Mouse (Mus musculus) retina, postnatal 7 days (tissue): ENCODE measurements at regions not wholly inside any gene's neighbourhood (a gene's known extent, or its start where the extent isn't known, plus 50 kb on each side); places are given as distances from the start of the nearest gene placed in this dataset.

ENCODE experiments used
- DNase-seq: peaks from one replicate; pipeline ENCODE4 v3.0.0-alpha.2; 2012; ENCODE audit warnings: low read depth, low spot score

DNA sequence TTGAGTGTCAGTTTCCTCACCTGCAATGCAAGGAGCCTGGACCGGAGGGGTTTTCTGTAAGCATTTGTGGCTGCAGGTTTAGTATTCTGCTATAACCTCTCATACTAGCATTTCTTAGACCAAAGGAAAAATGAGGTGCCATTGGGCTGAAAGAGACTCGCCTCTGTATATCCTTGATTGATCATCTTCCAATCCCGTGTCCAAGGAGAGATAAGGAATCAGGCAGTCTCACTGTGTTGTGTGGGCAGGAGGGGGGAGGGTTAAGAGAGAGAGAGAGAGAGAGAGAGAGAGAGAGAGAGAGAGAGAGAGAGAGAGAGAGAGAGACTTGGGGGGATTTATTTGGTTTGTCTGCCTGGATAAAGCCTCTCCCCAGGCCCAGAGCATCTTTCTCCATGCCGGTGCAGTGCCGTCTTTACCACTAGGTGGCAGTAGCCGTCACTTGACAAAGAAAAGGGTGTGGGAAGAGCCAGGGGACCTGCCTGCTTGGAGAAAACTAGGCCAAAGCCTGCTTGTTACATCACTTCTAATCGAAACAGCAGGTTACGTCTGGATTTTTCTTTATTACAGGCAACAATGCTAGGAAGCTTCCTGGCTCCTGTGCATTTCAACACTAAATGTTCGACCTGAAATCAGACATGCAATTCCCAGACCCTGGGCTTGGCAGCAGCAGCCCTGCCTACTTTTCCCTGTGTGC, 56.1 kb upstream of the Ces5a start:
- DNase-seq, result peak; percentile 79

GRCm38 (mm10) chr8:93592302-93592651, 56.6 kb upstream of the Ces5a start:
- DNase-seq, result no peak

DNA sequence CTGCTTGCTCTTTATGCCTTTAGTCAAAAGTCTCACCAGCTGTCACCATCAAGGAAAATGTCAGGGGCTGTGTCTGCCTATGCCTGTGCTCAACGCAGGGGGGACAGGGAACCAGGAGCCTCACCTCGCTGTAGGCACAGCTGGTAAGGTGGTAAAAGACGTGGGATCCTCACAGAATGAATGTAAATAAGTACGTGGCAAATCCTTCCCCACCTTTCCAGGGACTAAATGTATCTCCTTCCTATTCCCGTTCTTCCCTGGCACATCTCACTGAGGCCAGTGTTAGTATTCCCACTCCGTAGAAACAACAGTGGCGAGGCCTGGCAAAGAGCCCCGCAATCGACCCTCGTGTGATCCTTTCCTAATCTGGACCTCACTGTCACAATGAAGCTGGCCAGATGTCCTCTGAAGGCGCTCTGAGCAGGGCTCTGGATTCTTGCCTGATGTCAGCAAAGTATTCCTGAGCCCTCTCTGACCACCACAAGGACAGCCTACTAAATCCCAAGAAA, 63.0 kb upstream of the Ces5a start:
- no peak for DNase-seq

GRCm38 (mm10) chr8:93599306-93599705, 63.7 kb upstream of the Ces5a start:
- no peak for DNase-seq

DNA sequence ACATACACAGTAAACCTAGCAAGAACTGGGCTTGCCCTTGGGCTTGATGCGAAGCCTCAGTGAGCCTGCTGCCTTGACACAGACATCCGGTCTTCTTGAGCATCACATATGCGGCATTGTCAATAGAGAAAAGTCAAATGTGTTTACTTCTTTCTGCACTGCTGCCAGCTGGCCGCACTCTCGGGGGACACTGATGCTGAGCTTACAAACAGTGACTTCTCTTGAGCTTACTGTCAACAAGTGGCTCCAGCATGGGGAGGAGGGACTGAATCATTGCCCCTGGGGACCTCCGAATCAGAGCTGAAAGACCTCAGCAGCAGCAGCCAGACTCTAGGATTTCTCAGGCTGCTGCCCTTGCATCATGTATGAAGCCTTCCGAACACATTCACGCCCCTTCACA, 64.1 kb upstream of the Ces5a start:
- DNase-seq, result no peak

- DNase-seq, result peak; percentile 14
These were observed 91.3 kb upstream of the Ces5a start for GRCm38 (mm10) chr8:93626807-93627526.

DNA sequence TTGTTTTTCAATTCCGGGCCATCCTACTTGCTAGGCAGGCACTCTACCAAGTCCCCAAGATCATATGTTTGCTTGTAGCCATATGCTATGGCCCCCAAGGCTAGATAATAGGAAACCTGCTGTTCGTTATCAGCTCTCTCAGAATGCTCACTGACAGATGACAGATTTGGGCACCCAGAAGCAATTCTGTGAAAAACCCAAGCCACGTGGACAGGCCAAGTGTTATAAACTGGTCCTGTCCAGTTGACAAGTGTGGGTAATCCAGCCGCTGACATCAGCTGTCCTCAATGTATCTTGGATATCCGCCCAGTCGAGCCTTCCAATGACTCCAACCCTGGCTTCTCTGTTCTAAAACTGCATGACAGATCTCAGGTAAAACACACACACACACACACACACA, 92.0 kb upstream of the Ces5a start:
- DNase-seq, result no peak

GRCm38 (mm10) chr8:93632896-93633295, 97.3 kb upstream of the Ces5a start:
- no peak for DNase-seq

DNA sequence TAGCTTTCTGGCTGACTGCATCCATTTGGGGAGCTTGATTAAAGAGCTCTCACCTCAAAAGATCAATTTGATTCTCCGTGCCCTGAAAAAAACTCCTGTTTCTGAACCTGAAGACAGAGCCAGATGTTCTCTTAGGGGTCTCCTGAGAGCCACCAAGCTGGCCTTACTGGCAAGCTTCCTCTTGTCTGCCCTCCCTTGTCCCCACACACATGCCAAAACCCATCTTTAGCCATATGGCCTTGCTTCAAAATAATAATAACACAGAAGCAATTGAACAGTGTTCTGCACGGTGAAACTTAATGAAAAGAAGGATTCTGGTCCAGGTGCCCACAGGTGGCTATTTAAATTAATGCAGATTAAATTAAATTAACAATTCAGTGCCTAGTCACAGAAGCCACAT, 107.1 kb upstream of the Ces5a start:
- DNase-seq, result no peak

GRCm38 (mm10) chr8:93643471-93644215, 108.0 kb upstream of the Ces5a start:
- DNase-seq, result no peak

DNA sequence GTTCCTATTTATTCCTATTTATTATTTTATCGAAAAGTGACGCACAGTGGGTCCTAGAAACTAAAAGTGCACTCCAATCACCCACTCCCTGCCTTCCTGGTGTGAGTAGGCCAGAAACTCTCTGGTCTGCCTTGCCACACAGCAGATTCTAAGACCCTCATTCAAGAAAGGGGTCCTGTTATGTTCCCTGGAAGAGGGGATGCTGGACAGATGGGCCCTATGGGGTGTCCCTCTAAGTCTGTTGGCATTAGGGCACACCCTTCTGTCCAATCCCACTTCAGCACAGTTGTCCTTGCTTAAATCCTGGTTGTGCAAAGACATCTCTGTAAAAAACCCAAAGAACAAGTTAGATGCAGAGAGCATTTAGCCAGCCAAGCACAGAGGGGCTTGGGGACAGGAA, 117.8 kb upstream of the Ces5a start:
- DNase-seq, result no peak

- DNase-seq, result no peak
These were observed 118.5 kb upstream of the Ces5a start for GRCm38 (mm10) chr8:93653913-93654705.

GRCm38 (mm10) chr8:93655752-93656151, 120.1 kb upstream of the Ces5a start:
- no peak for DNase-seq

DNA sequence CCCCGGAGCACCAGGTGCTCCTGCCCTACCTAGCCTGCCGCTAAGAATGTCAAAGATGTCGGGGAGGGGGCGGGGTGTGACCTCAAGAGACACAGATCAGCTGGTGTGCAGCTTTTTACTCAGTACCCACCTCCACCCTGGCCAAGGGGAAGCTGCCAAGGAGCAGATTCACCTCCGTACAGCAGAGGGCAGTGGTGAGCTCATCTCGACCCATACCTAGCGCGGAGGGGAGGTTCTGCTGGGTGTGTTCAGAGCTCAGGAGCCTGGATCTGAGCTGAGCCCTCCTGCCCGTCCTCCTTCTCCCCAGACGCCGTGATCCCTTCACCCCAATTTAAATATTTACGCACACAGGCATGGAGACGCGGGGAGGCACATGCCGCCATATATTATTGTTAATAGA, 126.1 kb upstream of the Ces5a start:
- peak; percentile 67 for DNase-seq

DNA sequence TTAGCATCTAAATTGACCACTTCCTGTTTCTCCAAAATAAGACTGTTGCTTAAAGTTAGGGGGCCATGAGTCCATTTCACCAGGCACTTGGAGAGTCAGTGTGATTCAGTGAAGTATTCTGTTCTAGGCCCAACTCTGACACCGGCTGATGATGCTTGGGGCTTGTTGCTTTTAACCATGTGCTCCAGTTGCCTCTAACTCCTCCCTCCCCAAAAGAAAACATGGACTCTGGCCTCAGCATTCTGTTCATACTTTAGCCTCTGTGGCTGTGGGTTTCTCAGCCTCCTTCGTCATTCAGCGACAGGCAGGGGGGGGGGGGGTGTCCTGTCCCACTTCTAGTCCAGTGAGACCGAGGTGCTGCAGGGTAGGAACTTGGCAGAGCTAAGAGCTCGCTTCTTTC, 126.6 kb upstream of the Ces5a start:
- DNase-seq, result no peak

GRCm38 (mm10) chr8:93663851-93664250, 128.2 kb upstream of the Ces5a start:
- DNase-seq, result no peak

DNA sequence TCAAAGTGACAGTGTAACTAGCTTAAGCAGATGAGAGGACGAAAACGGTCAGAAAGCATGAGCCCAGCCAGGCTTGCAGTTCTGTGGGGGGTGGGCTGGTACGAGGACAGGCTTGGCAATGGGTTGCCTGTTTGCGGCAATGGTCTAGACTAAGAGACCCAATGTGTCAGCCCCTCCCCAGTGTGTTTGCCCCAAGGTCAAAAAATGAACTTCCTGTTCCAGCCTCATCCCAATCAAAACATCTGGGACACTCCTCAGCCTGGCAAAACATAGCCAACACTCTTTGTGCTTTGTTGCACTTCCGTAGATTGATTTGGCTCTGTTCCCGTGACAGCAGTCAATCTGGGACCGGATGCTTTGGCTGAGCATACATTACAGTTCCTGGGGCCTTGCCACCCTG, 132.7 kb upstream of the Ces5a start:
- DNase-seq, result no peak

- no peak for DNase-seq
These were observed 135.0 kb upstream of the Gnao1 start for GRCm38 (mm10) chr8:93674721-93675120.

DNA sequence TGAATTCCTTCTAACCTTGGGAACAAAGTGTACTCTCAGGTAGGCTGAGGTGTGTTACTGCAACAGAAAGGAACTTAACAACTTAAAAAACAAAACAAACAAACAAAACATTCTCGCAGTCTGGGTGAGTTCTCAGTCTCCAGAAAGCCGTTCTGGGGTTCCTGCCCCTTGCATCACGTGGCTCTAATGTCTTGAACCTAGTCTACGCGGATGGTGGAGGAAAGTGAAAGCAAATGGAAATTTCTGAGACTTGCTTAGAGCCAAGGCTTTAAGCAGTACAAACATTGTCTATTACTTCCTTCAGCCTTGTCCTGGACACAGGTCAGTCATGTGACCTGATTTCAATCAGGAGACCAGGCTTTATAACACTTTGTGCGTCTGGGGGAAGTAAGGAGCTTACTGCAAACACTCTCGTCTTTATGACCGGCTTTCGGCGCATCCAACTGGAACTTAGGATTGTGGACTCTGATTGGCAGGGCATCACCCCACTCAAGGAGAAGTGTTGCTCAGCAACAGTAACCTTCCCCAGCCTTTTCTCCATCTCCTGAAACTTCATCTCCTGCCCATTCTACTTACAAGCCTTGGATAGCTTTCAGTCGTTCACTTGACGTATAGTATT, 125.9 kb upstream of the Gnao1 start:
- no peak for DNase-seq

DNA sequence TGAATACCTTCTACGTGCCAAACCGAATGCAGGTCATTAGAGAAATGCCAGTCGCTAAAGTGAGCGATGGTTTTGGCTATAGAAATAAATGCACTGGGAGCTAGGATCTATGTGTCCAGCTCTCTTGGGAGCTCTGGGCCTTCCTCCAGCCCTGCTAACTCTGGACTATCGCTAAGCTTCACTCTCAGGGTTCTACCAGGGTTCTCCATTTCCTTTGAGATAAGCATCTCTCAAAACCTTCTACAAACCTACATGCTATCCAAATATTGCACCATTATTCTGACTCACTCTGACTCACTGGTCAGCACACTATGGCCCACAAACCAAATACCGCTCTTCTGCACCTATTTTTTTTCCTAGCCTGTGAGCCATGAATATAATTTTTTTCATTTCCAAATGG, 125.4 kb upstream of the Gnao1 start:
- DNase-seq, result no peak

DNA sequence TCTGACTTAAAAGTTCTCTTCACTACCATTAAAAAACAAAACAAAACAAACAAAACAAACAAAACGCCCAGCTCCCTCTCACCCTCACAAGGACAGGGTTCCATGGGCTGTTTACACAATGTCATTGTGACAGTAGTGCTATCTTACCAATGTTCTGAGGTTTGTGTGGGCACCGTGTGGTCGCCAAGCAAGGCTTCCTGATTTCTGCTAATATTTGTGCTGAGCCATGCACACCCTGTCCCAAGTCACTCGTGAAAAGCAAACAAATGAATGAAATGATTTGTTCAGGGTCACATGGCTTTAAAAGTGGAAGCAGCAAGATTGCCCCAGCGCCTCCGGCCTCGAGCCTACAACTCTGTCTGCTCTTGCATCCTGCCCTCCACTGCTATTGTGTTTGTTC, 120.9 kb upstream of the Gnao1 start:
- DNase-seq, result no peak
